Mouse (Mus musculus) cerebellum, adult 2 months (tissue): ENCODE results near the gene Cars.

Experiments used
- CTCF ChIP-seq: fragments of 200-500 bp; IDR thresholded peaks from 2 replicates; pipeline ENCODE4 v1.5.1; 2011; ENCODE audit warnings: low read depth, mild to moderate bottlenecking, control low read depth, low read length, moderate library complexity, borderline replicate concordance; ENCODE audit not compliant: insufficient read depth
- POLR2A ChIP-seq: fragments of 200-500 bp; IDR thresholded peaks from 2 replicates; pipeline ENCODE4 v1.6.1; 2011; ENCODE audit warnings: low read length, control low read depth, borderline replicate concordance; ENCODE audit not compliant: insufficient read depth

- TF ChIP-seq POLR2A: no peak
- TF ChIP-seq CTCF: no peak
These were observed 42.8 kb downstream of the Cars start for GRCm38 (mm10) chr7:143556964-143557610.
